Mouse (Mus musculus): ENCODE measurements around the gene Bicra.

DNA sequence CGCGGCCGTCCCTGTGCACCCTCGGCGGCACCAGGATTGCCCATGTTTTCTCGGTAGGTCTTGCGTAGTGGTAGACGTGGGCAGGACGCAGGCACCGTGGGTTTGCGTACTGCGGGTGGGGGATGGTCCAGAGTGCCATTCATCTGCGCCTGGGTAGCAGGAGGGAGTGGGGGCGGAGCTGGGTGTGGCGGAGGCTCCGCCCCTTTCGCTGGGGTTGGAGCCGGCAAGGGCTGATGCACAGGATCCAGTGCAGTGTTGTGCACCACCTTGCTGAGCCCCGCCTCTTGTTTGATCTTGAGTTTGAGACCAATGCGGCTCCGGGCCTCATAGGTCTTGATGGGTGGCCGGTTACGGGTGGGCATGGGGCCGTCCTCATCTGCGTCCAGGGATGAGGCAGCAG, 75.5 kb downstream of the Bicra start:
- TF ChIP-seq CTCF (IDR thresholded peaks at IDR 0.05; ENCODE audit: insufficient read depth, low read length) (no peak), POLR2A (IDR thresholded peaks at IDR 0.05; ENCODE audit: borderline replicate concordance, extremely low read depth, low read depth, low read length) (no peak)

Measured in lung, adult 2 months (tissue).